Mouse (Mus musculus) adipose tissue, adult 10 weeks (tissue): ENCODE data around the gene Cdc42ep2. TPM values are rescaled to one million over a fixed set of nuclear protein-coding genes. Genes with fewer than 3 reads are reported as not detected.

Source experiments
- polyA plus RNA-seq: library from polyadenylated mRNA; stranded (reverse); fragments of 350-450 nt; fragmentation: Illumina TruSeq; extraction: RNeasy Lipid Tissue Mini Kit (QIAGEN cat#74804); gene quantifications from one replicate; pipeline ENCODE4 v1.2.3, GENCODE M21; 2014; ENCODE audit warnings: low read depth, low replicate concordance

The Cdc42ep2 gene
- 6.9 TPM for polyA plus RNA-seq

DNA sequence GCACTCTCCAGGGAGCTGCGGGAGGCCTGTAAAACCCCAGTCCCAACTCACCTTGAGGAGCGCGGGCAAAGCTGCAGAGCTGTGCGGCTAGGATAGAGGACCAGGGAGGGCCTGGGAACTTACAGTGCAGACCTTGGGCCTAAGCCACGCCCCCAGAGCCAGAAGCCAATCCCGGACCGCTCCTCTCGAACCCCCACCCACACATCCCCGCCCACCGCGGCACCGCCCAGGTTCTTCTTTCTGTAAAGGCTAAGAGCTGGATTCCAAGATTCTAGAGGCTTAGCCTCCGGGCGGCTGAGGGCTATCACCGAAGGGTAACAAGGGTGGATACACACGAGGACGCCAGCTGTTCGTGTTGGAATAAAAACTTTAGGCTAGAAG lies at the start of gene Cdc42ep2:
Gene Cdc42ep2, minus strand, starts transcription at position 104 of the 381 bp plus-strand sequence.

DNA sequence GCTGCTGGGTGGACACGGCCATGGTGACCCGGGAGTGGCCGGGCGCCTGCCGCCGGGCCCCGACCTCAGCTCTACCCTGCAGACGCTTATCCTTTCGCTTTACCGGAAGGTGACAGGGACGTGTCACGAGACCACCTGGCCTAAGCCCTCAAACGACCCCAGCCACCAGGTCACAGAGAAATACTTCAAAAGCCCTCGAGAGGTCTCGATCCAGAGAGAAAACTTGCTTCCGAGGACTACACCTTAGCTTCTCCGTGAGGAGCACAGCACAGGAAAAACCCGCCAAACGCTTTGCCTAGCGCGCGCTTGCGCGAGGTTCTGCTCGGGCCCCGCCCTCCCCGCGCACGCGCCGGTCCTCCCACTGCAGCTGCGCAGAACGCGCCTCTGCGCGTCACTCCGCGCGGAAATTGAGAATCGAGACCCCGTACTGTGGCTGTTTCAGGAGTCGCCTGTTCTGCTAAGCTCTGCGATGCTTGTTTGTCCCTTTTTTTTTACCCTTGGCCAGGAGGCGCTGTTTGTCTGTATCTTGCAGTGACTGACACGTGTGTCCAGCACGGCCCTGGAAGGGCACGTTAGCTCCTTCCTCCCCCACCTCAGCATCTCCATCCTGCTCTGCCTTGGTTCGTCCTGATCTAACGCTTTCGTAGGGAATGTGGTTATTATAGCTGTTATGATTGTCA lies 39.4 kb upstream of the Cdc42ep2 start, which contains the start of gene Pola2:
Gene Pola2, minus strand, starts transcription at position 320 of the 680 bp plus-strand sequence.

GRCm38 (mm10) chr19:5913007-5913719 lies 11.5 kb downstream of the Cdc42ep2 start, which contains the start of gene Dpf2:
TSS of gene Dpf2 (minus strand) at chr19:5913010.

DNA sequence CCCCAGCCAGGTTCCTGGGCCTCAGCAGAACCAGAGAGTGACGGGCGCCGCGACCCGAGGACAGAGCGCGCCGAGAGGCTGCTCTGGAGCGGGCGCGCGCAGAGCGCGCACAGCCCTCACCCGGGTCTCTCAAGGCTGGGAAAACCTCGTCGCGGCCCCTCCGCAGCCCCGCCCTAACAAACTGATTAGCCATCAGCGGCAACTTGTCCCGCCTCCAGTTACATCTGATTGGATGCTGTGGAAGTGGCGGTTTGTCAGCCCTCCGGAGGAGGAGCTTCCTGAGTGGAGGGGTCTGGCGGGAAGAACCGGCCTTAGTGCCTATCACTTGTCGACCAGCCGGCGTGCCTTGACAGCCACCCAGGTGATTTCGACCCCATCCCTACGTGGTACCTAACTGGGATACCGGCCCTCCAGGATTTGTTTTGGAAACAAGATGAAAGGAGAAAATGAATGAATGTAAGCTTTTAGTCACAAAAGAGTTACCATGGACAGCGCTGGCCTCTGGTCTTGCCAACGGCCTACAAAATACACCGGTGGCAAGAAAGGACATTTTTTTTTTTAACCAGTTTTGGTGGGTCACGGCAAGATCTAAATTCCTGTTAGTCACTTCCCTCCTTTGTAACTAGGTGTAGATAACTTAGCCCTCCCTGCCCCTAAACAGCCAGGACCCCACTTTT lies 30.5 kb downstream of the Cdc42ep2 start, which contains the start of gene Tigd3:
Gene Tigd3, minus strand, starts transcription at position 148 of the 677 bp plus-strand sequence.

GRCm38 (mm10) chr19:5877618-5878361 lies 46.8 kb downstream of the Cdc42ep2 start, which contains the start of gene Slc25a45:
TSS of gene Slc25a45 (plus strand) at chr19:5877808.

GRCm38 (mm10) chr19:5874969-5875480 lies 49.6 kb downstream of the Cdc42ep2 start, which contains the start of gene Frmd8:
TSS of gene Frmd8 (minus strand) at chr19:5875274.

Other genes with a start within 250 kb of the Cdc42ep2 start
- gene Map3k11, start 236.1 kb downstream of the Cdc42ep2 start, polyA plus RNA-seq: 28.7 TPM
- 48.3 TPM for gene Pcnx3, start 235.9 kb downstream of the Cdc42ep2 start, polyA plus RNA-seq
- gene Kcnk7, start 220.4 kb downstream of the Cdc42ep2 start, polyA plus RNA-seq: 0.48 TPM
- 30.6 TPM for gene Ehbp1l1, start 198.5 kb downstream of the Cdc42ep2 start, polyA plus RNA-seq
- 47.1 TPM for gene Fam89b, start 195.2 kb downstream of the Cdc42ep2 start, polyA plus RNA-seq
- gene Ltbp3, start 183.9 kb downstream of the Cdc42ep2 start, polyA plus RNA-seq: 196 TPM
- gene Scyl1, start 153.4 kb downstream of the Cdc42ep2 start, polyA plus RNA-seq: 96.2 TPM
- 8.9 TPM for gene Frmd8, start 49.5 kb downstream of the Cdc42ep2 start, polyA plus RNA-seq
- gene Slc25a45, start 47.0 kb downstream of the Cdc42ep2 start, polyA plus RNA-seq: 18.2 TPM
- 0.92 TPM for gene Tigd3, start 30.7 kb downstream of the Cdc42ep2 start, polyA plus RNA-seq
- gene Dpf2, start 11.8 kb downstream of the Cdc42ep2 start, polyA plus RNA-seq: 49.7 TPM
- gene Pola2, start 39.4 kb upstream of the Cdc42ep2 start, polyA plus RNA-seq: 16.5 TPM
- gene Slc22a20, start 61.3 kb upstream of the Cdc42ep2 start, polyA plus RNA-seq: not detected
- 67.4 TPM for gene Capn1, start 91.1 kb upstream of the Cdc42ep2 start, polyA plus RNA-seq
- gene Syvn1, start 121.8 kb upstream of the Cdc42ep2 start, polyA plus RNA-seq: 75.1 TPM
- gene Mrpl49, start 133.0 kb upstream of the Cdc42ep2 start, polyA plus RNA-seq: 40.4 TPM
- gene Fau, start 133.0 kb upstream of the Cdc42ep2 start, polyA plus RNA-seq: 1,555 TPM
- gene Znhit2, start 136.4 kb upstream of the Cdc42ep2 start, polyA plus RNA-seq: 32.8 TPM
- gene Tm7sf2, start 143.6 kb upstream of the Cdc42ep2 start, polyA plus RNA-seq: 73.5 TPM
- 36.4 TPM for gene Vps51, start 152.4 kb upstream of the Cdc42ep2 start, polyA plus RNA-seq
- gene Tmem262, start 155.2 kb upstream of the Cdc42ep2 start, polyA plus RNA-seq: 0.74 TPM
- not detected for gene Gm28374, start 157.4 kb upstream of the Cdc42ep2 start, polyA plus RNA-seq
- 51.5 TPM for gene Zfpl1, start 160.1 kb upstream of the Cdc42ep2 start, polyA plus RNA-seq
- gene Cdca5, start 160.2 kb upstream of the Cdc42ep2 start, polyA plus RNA-seq: 0.98 TPM
- 2.4 TPM for gene AC131692.1, start 169.6 kb upstream of the Cdc42ep2 start, polyA plus RNA-seq
- not detected for gene Naaladl1, start 181.0 kb upstream of the Cdc42ep2 start, polyA plus RNA-seq
- gene Sac3d1, start 193.8 kb upstream of the Cdc42ep2 start, polyA plus RNA-seq: 10.6 TPM
- 20.6 TPM for gene Snx15, start 203.5 kb upstream of the Cdc42ep2 start, polyA plus RNA-seq
- 1.4 TPM for gene Batf2, start 216.2 kb upstream of the Cdc42ep2 start, polyA plus RNA-seq
- 52.1 TPM for gene Arl2, start 216.7 kb upstream of the Cdc42ep2 start, polyA plus RNA-seq